Mouse (Mus musculus) megakaryocyte progenitor cell, adult 5-6 weeks (primary cell): ENCODE measurements at regions not wholly inside any gene's neighbourhood (a gene's known extent, or its start where the extent isn't known, plus 50 kb on each side); places are given as distances from the start of the nearest gene placed in this dataset.
A peak's percentile ranks its signal among the peaks of the same experiment; 100 is the strongest.

ENCODE experiments used
- ATAC-seq: replicated peaks from 2 replicates; pipeline ENCODE4 v1.8.0; 2016; ENCODE audit warnings: mild to moderate bottlenecking, moderate TSS enrichment, inconsistent platforms; ENCODE audit not compliant: poor library complexity

DNA sequence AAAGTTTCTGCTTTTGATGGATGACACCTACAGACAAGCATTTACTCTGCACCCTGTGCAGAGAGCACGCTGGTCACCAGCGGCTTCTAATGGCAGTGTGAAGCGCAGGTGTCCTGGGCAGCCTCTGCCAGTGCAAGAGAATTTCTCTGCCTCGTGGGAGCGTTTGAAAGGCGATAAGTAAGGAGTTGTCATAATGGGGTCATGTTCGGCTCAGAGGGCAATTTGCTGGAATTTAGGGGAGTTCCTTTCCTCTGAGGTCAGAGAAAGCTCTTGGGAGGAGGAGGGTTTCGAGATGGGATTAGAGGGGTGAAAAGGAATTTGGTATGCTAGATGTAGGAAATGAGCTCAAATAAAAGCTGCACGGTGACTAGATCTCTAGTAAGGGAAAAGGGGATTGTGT, 144.5 kb downstream of the Ttc32 start:
- ATAC-seq: no peak

GRCm38 (mm10) chr12:9176198-9176597, 146.4 kb downstream of the Ttc32 start:
- ATAC-seq: no peak

DNA sequence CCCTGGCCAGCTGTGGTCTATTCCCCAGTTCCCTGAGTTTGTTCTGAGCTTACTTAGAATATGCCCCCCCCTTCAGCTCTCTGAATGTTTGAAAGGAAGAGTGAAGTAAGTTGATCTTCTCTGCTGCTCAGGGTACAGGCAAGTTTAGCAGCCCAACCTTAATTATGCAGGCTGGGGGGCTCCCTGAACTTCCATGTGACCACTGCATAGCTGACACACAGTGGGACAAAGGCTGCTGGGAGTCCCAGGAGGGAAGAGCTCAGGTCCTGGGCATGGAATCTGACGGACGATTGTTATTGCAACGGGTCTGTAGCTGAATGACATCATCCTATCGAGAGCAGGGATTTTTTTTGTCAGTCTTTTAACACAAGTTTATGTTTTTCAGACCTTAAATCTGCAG, 148.8 kb downstream of the Ttc32 start:
- no peak for ATAC-seq

DNA sequence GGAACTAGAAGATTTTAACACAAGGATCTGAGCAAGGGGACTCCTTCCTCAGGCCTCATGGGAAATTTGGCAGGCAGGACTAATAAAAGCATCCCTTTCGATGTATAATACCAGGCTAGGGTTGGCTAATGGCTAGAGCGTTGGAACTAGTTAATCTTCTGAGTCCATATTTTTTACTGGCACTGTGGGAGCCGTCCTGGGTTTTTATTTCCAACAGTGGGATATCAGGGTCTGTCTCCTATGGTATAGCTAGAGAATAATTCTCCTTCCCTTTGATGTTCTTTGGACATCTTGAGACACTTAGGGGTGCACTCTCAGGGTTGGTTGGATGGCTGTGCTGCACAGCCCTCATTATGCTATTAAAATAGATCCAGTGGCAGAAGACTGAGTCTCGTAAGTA, 150.9 kb downstream of the Ttc32 start:
- ATAC-seq: no peak

- no peak for ATAC-seq
Observed at GRCm38 (mm10) chr12:9191721-9192120, 161.9 kb downstream of the Ttc32 start.

DNA sequence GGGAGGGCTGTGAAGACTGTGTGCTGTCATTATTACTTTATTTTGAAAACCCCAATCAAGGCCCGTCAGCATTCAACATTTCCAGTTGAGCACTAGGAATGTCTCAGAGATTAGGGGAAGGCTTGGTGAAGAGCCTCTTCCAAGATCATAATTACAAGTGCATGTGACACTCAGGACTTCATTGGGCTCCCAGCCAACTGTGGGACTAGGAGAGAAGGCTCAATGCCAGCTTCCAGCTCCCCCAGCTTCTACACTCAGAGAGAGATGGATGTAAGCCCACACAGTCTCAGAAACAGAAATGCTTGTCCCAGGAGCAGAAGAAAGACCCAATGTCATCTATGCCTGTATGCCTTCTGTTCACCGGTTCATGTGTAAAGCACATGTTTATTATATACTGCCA, 169.5 kb downstream of the Ttc32 start:
- no peak for ATAC-seq

DNA sequence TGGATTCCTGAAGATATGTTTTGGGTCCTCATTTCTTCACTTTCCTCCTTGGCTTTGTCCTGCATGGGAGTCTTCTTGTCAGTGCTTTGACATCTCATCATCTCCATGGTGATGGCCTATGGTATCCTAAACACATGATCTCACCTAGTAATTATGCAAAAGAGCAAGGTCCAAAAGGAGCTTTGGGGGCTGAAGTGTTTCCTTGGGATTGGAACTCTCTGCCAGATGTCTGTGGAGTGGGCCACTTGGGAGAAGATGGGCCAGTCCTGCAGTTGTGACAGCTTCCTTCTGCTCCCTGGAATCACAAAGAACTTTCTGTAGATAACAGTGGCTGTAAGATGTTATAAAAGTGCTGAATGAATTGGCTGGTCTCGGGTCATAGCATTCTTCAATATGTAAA, 182.4 kb downstream of the Ttc32 start:
- ATAC-seq: no peak

DNA sequence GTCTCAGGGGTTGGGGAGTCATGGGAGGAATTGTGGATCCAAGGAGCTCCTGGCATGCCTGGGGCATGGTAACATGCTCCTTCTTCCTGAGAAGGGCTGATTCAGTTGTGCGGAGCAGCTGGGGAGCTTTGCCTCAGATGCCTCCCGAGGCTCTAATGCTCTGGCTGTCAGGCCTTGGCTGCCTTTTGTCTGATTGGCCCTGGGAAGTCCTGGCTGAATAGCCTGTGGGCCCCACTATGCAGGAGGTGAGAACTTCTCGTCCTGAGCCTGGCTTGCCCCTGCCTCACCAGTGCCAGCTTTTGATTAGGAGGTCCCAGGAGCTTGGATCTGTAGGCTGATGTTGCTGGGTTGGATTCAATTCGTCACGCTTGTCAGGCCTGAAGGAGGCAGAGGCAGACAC, 195.2 kb downstream of the Ttc32 start:
- no peak for ATAC-seq

GRCm38 (mm10) chr12:9227901-9228300, 198.1 kb downstream of the Ttc32 start:
- ATAC-seq: no peak

DNA sequence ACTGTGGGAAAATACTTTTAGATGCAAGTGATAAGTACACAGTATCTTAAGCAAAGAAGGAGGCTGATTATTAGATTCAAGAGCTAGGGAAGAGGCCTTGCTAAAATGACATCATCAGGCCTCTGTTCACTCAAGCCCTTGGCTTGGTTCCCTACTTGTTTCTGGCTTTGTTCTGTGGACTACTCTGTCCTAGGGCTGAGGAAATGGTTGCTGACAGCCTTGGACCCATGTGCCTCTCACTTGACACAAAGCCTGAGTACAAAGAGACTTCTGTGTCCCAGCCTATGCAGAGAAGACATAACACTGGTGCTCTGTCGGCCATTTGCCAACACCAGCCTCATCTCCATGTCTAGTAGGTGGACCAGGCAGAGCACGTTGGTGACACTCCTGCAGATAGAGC, 198.7 kb downstream of the Ttc32 start:
- no peak for ATAC-seq

DNA sequence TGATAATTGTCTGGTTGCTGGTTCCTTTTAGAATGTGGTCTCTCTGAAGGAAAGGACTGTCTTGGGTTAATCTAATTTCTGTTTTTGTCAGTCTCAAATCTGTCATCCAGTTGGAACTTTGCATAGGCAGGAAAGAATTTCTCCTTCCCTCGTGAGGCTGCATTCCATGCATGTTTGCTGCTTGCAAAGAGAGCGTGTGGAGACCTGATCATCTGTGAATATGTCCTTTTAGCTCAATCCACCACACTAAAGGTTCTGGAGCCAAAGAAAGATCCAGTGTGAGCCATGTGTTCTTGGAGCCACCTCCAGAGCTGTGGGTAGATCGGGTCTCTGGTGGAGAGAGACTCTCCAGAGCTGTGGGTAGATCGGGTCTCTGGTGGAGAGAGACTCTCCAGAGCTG, 200.2 kb downstream of the Ttc32 start:
- ATAC-seq: no peak

- ATAC-seq: no peak
Observed at GRCm38 (mm10) chr12:9230576-9230975, 200.8 kb downstream of the Ttc32 start.

DNA sequence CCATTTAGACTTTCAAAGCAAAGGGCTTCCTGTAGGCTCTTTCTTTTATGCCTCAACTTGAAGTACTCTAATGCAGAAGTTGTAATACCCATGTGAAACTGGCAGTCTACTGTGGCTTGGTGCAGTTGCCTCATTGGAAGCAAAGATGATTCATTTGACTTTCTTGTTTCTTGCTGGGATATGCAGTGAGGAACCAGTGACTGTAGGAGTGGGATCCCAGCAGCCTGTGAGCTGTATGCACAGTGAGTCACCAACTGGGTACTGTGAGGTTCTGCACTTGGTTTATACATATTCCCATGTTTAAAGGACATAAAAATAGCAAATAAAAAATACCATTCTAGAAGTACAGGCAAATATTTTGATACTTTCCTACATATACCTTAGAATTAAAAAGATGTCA, 202.6 kb downstream of the Ttc32 start:
- no peak for ATAC-seq

DNA sequence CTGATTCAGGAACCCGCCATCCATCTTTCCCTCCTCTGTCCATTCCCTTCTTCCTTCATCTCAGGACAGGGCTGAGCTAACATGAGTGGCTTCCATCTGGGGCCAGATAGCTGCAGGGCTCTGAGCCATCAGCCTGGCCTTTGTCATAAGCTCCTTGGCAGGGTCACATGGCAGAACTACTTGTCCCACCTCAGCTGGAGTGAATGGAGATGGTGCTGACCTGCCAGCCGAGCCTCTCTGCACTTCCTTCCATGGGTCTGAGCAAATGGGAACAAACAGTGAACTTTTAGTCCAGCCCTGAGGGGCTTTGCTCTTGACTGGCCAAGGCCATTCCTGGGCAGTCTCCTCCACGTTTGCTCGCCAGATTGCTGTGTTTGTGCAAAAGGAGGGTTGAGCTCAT, 206.1 kb downstream of the Ttc32 start:
- no peak for ATAC-seq

GRCm38 (mm10) chr12:9237538-9237937, 207.7 kb downstream of the Ttc32 start:
- no peak for ATAC-seq

DNA sequence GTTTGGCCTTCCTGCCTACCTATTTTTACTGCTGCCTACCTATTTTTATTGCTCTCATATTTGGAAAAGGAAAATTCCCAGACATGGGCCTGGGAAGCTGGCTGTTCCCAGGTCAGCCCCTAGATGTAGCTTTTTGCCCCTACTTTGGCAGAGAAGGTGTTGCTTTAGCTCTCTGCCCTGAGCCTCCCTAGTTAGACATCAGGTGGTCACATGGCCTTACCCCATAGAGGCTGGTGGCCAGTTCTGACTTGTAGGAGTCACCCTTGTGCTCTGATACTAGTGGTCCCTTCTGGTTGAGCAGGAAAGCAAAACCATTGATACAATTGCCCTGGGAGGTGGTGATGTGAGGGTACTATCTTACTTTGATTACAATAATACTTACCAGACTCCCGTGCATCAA, 208.2 kb downstream of the Ttc32 start:
- ATAC-seq: no peak

DNA sequence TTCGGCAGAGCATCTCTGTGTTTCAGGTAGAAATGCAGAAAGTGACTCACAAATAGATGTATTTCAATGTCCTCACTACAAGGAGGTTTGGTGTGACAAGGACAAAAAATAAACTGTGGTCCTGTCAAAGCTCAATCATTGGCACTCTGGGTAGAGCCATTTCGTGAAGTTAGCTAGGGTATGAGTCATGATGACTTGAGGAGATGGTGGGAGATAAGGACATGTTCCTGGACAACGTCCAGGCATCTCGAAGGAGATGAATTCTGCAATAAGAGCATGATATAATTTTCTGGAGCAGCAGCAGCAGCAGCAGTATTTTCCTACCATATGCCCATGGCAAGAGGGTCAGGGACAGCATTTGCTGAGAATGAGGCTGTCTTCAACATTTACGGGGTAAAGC, 217.7 kb downstream of the Ttc32 start:
- ATAC-seq: no peak

DNA sequence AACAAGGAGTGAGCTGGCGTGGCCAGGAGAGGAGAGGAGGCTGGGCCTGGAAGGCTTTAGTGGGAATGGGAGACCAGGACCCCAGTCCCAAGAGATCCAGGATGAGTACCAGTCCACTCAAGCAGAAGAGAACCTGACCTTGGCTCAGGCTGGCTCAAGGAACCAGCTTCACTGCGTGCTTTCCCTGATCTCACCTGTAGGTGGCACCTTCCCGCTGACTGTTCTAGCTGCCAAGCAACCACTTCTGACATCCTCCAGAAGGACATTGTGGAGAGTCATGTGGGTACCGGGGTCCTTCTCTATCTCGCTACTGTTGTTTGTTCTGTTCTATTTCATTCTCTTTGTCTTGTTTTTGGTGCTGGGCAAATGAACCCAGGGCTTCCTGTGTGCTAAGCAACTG, 222.0 kb downstream of the Ttc32 start:
- peak; percentile 52 for ATAC-seq

GRCm38 (mm10) chr12:9253306-9254074, 223.7 kb downstream of the Ttc32 start:
- no peak for ATAC-seq

DNA sequence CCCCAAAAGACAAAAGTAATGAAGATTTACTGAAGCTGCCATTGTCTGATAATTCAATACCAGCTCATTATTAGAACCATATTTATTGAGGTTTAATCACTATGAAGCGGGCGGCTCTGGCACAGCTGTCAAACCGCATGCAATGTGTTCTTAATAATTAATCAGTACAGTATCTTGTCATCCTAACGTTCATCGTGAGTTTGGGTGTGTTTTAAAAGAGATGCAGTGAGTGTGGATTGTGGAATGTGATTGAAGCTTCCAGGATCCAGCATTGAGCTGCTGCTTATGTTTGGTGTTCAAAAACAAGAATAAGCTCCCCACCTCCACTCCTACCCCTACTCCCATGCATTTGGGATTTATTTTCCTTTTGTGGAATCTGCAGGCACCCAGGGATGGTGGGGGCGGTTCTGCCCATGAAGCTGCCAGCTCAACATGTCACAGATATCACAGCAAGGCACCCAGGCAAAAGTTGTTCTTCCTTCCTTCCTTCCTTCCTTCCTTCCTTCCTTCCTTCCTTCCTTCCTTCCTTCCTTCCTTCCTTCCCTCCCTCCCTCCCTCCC, 224.6 kb downstream of the Ttc32 start:
- ATAC-seq: no peak

DNA sequence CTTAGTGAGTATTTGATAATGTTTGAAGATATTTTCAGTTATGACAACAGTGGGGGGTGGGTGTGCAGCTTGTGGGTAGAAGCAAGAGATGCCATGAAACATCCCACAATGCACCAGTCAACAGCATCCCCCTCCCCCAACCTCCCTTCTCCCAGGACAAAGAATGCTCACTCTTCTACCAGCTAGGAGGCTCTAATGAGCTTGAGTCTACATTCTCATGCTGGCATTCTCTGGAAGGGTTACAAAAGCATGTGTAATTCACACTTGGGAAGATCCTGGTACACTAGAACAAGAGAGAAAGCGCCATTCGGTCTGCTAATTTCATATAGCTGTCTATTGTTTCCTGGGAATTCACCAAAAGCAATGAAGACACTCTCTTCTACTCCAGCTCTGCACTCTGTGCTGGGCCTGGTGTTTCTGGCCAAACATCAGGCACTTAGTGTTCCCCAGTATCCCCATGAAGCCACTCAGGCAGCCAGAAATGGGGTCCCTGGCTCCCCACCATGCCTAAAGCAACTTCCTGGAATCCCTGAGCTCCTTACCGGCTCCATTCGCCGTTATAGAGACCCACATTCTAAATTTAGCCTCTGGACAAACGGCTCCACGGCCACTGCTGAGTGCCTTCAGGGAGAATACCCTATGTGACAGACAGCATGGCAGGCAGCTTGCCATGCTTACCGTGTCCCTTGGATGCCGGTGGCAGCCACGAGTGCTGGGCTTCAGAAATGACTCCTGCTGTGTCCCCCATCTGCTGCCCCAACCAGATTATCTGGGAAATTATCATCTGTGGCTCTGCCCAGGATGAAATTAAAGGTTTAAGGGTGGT, 226.1 kb downstream of the Ttc32 start:
- ATAC-seq: no peak

- no peak for ATAC-seq
Observed at GRCm38 (mm10) chr12:9256487-9256820, 226.7 kb downstream of the Ttc32 start.
